Mouse (Mus musculus): Measurements from ENCODE around the gene Aif1l. TPM values are rescaled to one million over a fixed set of nuclear protein-coding genes. Genes with fewer than 3 reads are reported as not detected.
"Not testable (repeated sequence)": the region's sequence is repeated elsewhere in the genome, so short reads cannot be mapped to it uniquely, and the experiment has no call there.

The Aif1l gene
- not detected in 2 replicates for total RNA-seq (2014; fragmentation: Nextera tagmentation)
- 0.30 TPM in 1 of 2 replicates, not detected in the other for total RNA-seq (2017)

DNA sequence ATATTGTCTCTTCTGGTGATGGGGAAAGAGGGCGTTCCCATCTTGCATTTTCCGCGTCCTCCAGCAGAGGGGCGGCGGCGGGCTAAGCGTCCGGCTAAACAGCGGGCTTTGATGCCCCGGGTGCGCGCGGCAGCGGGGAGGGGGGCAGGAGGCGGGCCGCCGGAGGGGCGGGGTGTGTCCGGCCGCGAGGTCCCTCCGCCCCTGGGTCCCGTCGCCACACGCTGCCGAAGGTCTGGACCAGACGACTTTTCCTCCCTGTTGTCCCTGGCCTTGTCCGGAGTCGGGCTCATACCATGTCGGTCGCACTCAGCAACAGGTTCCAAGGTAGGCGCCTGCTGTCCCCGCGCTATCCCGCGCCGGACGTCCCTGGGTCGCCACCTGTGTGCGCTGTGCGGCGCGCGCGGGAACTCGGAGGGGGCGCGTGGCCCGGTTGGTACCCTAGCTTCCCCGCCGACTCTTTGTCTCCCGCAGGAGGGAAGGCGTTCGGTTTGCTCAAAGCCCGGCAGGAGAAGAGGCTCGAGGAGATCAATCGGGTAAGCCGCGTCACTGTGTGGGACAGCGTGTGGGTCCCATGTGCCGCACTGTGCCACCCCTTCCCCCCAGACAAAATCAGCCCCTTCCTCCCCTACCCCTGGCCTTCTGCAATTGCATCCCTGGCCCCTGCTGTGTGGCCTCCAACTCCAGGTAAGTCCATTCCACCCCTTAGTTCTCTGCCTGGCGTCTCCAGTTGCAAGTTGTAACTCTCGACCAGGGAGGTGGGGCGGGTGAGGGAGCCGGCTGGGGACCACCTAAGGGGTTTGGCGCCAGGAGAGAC, at the start of gene Aif1l:
Gene Aif1l, plus strand, starts transcription at position 82 of the 814 bp plus-strand sequence.
- peak; percentile 76 for ATAC-seq (replicated peaks; ENCODE audit: poor library complexity, severe bottlenecking)

DNA sequence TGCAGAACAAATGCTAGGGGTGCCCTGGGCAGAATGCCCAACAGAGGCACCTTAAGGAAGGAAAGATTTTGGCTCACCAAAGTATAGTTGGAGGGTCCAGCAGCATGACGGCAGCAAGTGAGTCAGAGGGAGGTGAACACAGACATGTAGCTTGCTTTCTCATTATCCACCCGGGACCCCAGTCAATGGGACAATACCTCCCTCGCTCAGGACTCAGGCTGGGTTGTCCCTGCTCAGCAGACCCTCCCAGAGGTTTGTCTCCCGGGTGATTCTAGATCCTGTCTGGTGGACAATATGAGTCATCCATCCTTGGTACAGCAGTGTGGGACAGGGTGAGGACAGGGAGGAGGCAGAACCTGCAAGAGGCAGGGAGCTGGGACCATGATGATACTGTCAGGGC, 49.0 kb upstream of the Aif1l start:
- ATAC-seq (replicated peaks; ENCODE audit: poor library complexity, severe bottlenecking): no peak

DNA sequence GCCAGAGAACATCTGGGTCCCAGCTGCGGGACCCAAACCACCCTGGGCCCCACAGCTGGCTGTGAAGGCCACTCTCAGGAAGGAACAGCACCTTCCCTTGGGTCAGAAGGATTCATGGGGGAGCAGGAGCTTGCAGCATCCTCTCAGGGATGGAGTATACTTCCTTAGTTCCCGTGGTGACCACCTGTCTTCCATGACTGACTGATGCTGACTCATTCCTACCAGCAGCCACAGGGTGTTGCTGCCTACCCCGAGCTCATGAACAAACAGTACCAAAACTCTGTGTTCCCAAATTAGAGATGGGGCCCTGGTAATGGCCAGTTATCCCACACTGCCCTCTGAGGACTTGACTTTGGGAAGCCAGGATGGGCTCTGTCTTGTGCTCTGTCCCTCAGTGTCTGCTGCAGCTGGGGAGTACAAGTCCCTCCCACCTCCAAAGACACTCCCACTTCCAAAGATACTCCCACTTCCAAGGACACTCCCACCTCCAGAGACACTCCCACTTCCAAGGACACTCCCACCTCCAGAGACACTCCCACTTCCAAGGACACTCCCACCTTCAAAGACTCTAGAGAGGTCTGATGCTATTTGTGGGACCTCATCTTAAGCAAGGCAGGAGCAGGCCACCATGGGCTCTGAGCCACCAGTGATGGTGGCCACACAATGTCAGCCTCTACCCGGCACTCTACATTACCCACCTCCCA, 48.1 kb upstream of the Aif1l start:
- peak; percentile 62 for ATAC-seq (replicated peaks; ENCODE audit: poor library complexity, severe bottlenecking)

DNA sequence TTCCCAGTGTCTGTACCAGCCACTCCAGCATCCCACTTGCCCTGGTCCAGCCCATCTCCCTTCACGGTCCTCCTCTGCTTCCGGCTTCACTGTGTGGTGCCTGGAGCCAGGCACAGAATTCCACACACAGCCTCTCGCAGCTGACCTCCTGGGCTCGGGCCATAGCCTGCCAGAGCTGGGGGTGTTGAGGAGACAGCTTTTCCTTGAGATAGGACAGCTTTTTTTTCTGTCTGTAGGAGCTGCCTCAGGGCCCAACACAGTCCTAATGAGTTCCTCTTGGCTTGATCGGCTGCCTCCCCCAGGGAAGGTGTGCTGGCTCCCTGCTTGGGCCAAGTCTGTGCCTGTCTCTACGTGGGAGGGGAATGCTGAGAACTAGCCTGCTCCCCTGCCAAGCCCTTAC, 45.9 kb upstream of the Aif1l start:
- no peak for ATAC-seq (replicated peaks; ENCODE audit: poor library complexity, severe bottlenecking)

DNA sequence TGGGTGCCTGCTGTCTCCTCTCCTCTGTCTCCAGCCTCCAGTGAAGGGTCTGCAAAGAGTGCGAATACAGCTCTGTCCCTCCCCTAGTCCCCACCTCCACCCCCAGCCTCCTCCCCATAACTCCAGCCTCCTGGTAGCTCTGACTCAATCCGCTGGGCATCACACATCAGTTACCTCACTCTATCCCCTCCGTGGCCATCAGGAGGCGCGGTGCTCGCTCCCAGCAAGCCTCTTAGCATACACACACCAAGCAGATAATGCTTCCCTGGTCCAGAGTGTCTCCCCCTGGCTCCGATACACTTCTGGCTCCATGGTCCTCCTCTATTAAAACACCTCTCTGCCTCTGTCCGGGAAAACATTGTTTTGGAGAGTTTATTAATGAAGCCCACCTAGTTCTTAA, 45.3 kb upstream of the Aif1l start:
- ATAC-seq (replicated peaks; ENCODE audit: poor library complexity, severe bottlenecking): no peak

DNA sequence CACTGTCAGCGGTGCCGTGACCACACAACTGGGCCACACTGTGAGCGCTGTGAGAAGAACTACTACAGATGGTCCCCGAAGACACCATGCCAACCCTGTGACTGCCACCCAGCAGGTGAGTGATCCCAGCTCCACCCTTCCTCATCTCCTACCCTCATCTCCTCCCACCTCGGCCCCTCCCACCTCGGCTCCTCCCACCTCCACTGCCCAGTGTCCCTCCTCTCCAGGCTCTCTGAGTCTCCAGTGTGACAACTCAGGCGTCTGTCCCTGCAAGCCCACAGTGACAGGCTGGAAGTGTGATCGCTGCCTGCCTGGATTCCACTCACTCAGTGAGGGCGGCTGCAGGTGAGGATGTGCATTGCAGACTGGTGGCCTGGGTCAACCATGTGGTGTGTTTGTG, 44.3 kb upstream of the Aif1l start:
- ATAC-seq (replicated peaks; ENCODE audit: poor library complexity, severe bottlenecking): no peak; the same call in 1 of the 2 replicates

DNA sequence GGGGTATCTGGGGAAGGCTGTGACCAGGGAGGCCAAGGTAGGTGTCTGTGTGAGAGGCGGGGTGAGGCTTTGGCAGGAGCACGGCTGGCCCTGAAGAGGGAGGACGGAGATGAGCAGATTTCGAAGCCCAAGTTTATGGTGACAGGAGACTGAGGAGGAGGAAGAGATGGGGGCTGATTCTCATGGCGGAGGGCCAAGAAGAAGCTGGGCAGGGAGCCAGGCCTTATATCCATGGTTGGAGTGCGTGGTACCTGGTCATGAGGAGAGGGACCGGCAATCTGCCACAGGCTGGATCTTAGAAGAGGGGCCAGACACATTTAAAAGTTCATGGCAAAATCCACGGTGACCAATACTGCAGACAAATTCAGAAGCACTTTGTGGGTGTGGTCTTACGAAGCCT, 43.5 kb upstream of the Aif1l start:
- ATAC-seq (replicated peaks; ENCODE audit: poor library complexity, severe bottlenecking): no peak

DNA sequence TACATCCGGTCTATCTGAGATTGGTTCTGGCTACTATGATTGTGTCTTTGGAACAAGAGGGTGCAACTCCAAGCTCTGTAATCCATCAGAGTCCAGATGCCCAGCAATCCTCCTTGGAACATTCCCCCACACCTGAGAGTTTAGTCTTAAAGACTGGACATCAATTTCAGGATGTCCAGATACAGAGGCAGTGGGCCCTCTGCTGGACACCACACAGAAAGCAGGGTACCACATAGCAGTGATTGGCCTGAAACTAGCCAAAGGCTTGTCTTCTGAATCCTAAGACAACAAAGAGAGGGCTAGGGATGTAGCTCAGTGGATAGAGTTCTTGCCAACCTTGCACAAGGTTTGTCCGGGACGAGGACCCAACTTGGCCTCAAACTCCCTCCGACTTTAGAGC, 37.4 kb upstream of the Aif1l start:
- no peak for ATAC-seq (replicated peaks; ENCODE audit: poor library complexity, severe bottlenecking)

DNA sequence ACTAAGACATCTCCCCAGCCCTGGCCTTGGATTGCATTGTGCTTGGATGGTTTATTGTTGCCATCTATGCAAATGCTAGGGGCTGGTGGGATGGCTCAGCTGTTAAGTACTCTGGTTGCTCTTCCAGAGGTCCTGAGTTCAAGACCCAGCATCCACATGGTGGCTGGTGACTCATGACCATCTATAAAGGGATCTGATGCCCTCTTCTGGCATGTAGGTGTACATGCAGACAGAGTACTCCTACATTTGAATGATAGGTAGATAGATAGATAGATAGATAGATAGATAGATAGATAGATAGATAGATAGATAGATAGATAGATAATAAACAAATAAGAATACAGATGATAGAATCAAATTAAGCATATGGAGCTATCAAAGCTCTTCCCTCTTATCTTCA, 35.7 kb upstream of the Aif1l start:
- not testable (repeated sequence) for ATAC-seq (replicated peaks; ENCODE audit: poor library complexity, severe bottlenecking)

DNA sequence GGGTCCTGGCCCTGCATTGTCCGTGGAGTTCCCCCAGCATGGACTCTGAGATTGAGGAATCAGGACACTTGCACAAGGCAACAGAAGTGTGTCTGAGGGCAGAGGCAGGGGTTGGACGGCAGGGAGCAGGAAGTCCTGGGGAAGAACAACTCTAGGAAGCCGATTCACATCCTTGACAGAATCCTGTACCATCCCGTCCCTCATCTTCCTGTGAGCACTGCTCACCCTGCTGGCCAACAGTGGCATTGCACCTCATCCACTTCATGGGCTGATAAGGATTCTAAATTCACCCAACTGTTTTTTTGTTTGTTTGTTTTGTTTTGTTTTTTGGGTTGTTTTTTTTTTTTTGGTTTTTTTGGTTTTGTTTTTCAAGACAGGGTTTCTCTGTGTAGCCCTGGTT, 34.8 kb upstream of the Aif1l start:
- ATAC-seq (replicated peaks; ENCODE audit: poor library complexity, severe bottlenecking): peak; percentile 53

DNA sequence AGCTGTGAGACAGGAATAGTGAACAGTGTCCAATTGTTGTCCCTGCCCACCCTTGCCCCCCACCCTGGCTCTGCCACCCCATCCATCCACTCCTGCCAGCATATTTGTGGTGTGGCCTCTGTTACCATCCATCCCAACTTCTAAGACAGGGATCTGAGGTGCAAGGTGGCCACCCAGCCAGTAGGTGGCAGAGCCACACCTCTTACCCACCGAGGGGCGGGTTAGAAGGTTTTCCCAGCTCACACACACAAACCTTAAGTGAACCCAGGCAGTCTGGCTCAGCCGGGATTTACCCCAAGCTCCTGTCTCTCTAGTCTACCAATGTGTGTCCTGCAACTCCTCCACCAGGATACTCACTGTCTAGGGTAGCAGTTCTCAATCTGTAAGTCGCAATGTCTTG, 32.3 kb upstream of the Aif1l start:
- ATAC-seq (replicated peaks; ENCODE audit: poor library complexity, severe bottlenecking): 0 out of 2 replicates have a peak, but pooled peaks have one; percentile 40

DNA sequence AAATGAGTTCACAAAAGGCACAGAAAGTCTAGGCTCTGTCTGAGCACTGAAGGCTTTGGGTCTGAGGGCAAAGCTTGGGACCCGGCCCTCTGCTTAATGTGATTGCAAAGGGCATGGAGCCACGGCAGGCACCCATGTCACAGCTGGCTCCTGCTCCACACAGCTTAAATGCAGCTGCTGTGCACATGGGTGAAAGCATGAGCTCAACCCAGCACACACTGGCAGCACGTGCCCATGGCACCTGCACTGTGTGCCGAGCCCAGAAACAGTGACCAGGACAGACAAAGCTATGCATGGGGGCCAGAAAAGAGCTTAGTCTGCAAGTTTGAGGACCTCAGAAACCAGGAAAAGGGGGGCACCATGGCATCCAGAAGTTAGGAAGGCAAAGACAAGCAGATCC, 26.3 kb upstream of the Aif1l start:
- no peak for ATAC-seq (replicated peaks; ENCODE audit: poor library complexity, severe bottlenecking)

DNA sequence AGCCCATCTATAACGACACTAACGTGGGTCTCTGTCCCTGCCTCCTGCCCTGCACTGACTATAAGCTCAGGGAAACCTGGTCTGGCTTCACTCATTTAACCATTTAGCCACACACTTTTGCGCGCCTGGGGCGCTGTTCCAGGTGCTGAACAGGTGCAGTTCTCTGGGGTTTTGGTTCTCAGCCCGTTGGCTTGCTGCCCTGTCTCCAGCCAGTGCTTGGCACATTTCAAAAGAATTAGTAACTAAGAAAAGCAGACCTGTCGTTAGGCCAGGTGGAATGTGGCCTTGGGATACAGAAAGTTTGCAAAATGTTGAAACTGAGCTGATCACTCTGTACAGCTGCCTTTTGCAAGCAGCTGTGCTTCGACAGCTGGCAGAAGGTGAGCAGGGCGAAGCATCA, 25.1 kb upstream of the Aif1l start:
- ATAC-seq (replicated peaks; ENCODE audit: poor library complexity, severe bottlenecking): no peak

DNA sequence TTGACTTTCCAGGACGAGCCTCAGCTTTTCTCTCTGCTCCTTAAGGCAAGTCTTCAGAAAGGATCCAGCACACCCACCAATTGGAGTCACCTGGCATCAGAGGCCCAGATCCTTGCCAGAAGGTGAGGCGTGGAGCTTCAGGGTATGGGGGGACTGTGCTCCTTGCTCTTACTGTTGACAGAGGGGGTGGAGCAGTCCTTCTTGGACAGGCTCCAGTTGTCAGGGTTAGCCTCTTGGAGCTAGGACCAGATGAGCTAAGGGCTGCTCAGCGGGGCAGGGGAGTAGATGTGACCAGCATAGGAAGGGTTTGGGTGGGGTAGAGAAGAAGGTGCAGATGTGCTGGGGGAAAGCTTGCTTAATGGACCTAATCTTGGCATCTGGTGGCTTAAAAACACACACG, 24.0 kb upstream of the Aif1l start:
- ATAC-seq (replicated peaks; ENCODE audit: poor library complexity, severe bottlenecking): no peak

DNA sequence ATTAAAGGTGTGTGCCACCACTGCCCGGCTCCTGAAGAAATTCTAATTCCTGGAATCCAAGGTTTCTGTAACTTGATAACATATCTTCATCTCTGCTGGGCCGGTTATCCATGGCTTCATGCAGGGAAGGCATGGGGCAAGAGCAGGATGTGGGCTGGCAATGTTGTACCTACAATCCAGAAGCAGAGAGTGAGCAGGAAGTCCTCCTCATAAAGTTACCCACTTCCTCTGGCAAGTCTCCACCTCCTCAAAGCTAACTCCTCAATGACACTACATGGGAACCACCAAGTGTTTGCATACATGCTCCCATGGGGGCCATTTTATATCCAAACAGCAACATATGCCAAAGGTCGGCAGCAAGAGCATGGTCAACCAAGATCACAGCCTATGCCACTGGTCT, 20.3 kb upstream of the Aif1l start:
- ATAC-seq (replicated peaks; ENCODE audit: poor library complexity, severe bottlenecking): peak; percentile 50

DNA sequence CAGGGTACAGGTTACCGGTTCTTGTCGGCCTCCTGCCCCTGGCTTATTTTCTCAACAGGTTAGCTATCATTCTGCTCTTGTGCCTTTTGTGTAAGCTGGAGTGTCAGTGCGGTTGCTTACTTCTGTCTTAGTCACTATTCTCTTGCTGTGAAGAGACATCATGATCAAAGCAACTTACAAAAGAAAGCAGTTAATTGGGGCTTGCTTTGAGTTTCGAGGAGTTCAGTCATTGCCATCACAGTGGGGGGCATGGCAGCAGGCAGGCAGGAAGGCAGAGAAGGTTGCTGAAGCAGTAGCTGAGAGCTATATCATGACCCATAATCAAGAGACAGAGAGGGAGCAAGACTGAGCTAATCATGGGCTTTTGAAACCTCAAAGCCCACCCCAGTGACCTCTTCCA, 15.4 kb upstream of the Aif1l start:
- no peak for ATAC-seq (replicated peaks; ENCODE audit: poor library complexity, severe bottlenecking)

DNA sequence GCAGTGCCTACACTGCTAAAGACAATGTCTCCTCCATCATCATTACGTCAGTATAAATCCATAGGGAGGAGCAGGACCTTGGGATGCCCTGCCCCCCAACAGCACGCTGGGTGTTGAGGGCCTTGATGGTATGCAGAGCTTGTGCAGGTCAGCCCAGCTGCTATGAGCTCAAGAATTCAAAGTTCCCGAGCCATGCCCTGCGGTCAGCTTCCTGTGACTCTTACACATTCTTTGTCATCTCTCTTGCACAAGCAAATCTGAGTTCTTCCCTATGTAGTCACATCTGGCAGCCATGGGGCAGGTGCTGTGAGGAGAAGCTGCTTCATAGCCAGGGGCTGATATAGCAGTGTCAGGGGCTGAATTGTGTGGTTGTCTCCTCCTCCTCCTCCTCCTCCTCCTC, 14.9 kb upstream of the Aif1l start:
- no peak for ATAC-seq (replicated peaks; ENCODE audit: poor library complexity, severe bottlenecking)

DNA sequence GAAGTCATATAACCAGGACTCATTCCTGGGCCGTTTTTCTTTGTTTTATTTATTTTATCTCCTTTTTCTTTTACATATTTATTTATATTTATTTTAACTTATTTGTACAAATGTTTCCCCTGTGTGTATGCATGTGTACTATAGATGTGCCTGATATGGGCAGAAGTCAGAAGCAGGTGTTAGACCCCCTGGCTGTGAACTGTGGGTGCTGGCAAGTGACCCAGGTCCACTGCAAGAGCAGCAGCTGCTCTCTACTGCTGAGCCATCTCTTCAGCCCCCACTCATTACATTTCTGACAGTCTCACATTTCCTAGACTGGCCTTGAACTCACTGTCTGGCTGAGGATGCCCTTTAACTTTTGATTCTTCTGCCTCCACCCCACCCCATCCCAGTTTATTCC, 11.6 kb upstream of the Aif1l start:
- ATAC-seq (replicated peaks; ENCODE audit: poor library complexity, severe bottlenecking): no peak

DNA sequence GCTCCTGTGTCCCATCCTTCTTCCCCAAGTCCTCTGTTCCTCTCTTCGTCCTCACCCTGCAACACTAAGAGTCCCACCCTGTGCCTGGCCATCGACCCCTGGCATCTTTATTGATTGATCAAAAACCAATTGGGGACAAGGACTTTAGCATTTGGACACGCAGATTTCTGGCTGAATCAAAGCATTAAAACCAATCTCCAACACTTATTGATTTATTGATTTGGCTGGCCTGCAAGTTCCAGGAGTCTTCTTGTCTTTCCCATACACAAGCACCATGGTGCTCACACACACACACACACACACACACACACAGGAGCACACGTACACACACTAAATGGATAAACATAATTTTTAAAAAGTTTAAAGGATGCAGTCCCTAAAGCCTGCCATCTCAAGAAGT, 6.9 kb upstream of the Aif1l start:
- no peak; the same call in 1 of the 2 replicates for ATAC-seq (replicated peaks; ENCODE audit: poor library complexity, severe bottlenecking)

DNA sequence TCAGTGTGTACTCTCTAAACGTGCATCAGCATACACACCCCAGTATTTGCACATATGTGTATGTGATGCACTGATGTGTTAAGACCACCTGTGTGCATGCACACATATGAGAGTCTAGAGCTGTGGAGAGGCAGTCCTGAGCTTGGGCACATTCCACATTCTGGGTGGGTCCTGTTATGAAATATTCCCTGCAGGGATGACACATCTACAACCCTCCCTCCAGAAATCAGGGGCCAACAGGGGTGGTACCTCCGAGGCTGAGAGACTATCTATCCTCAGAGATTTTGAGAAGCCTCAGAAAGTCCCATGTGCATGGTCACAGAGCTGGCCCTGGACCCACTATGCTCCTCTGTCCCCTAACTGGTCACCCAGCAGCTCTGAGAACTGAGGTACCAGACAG, 4.4 kb upstream of the Aif1l start:
- no peak for ATAC-seq (replicated peaks; ENCODE audit: poor library complexity, severe bottlenecking)

DNA sequence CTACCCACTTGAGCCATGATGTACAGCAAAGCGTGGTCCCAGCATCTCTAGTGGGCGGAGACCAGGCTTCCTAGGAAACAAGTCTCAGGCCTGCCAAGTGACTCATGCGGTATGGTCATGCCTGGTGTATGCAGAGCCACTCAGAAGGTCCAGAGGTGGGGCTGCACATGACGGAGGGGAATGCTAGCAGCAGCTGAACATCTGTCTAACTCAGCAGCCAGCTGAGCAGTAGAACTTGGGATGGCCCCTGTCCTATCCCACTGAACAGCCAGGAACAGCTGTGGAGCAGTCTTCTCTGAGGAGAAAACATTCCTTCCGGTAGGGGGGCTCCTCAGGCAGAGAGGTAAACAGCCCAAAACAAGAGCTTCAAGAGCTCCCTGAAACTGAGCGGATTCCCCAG, 1.5 kb upstream of the Aif1l start:
- no peak for ATAC-seq (replicated peaks; ENCODE audit: poor library complexity, severe bottlenecking)

DNA sequence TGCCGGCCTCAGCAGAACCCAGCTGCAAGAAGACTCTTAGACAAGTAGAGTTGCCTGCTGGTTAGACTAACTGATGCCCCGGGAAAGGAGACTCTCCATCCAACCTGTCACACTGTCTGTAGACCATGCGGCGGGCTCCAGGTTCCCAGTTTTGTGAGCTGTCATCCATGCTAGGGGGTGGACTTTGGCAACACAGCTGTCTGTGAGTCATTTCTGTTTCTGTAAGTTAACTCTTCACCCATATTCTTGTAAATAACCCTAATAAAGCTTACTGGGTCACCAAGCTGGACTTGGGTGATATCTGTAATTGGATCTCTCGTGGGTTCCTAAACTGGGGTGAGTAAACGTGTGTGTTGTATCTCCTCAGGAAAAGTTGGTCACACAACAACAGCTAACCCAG, 1.1 kb upstream of the Aif1l start:
- ATAC-seq (replicated peaks; ENCODE audit: poor library complexity, severe bottlenecking): no peak

All from granulocyte monocyte progenitor cell, adult 5-6 weeks (primary cell).